In genomic region chr13:102036819-102037624, GRCm38 (mm10) we compare ENCODE assay signal across 27 mouse cellular contexts.
DNase-seq lines count a peak whose midpoint lies in the region; ATAC-seq and TF ChIP-seq lines count a peak whose summit lies in the region.
"Had no signal": no experiment of that assay in that cellular context is flagged by ENCODE, and none has a peak within 500 bp of the region (broad histone marks: within the 10 kb centered on the region; RNA-seq: fewer than 3 reads in every experiment).

No protein-coding gene starts in this region.

- TF ChIP-seq POLR2A in heart, adult 2 months (IDR thresholded peaks at IDR 0.05; ENCODE audit: insufficient read depth, low read depth, low read length), result no peak

- H3K9me3 ChIP-seq in heart, embryonic 10.5 days, result no peaks in the 10 kb centered on the region
- no peaks in the 10 kb centered on the region for H3K9me3 ChIP-seq in intestine, embryonic 15.5 days
- H3K9me3 ChIP-seq: heart, embryonic 13.5 days; limb, embryonic 12.5 days; liver, embryonic 15.5 days; midbrain, embryonic 12.5 days; neural tube, embryonic 13.5 days had no signal

- no peaks in the 10 kb centered on the region for H3K27me3 ChIP-seq in heart, adult 2 months (ENCODE audit: control insufficient read depth, insufficient read depth, low read length)
- H3K27me3 ChIP-seq in heart, embryonic 10.5 days (ENCODE audit: insufficient read depth, poor library complexity, severe bottlenecking), result no peaks in the 10 kb centered on the region
- no peaks in the 10 kb centered on the region for H3K27me3 ChIP-seq in intestine, embryonic 15.5 days (replicated peaks)
- H3K27me3 ChIP-seq: heart, embryonic 13.5 days; limb, embryonic 12.5 days; liver, embryonic 15.5 days; midbrain, embryonic 12.5 days; neural tube, embryonic 13.5 days; Patski had no signal

- H3K4me2 ChIP-seq in intestine, embryonic 15.5 days (replicated peaks), result no peak overlapping the region
- H3K4me2 ChIP-seq: heart, embryonic 13.5 days; limb, embryonic 12.5 days; liver, embryonic 15.5 days; lung, embryonic 14.5 days; midbrain, embryonic 12.5 days; neural tube, embryonic 13.5 days had no signal

- intact Hi-C loops in heart, adult 2 months (cut with DNase I), result loop anchor here (5.0 kb wide), 1 partner anchor 40 kb away; no protein-coding TSS in a partner anchor

- H3K36me3 ChIP-seq in heart, adult 2 months (ENCODE audit: control insufficient read depth, insufficient read depth, low read length), result peaks cover 4% of the 10 kb centered on the region; the same call in 1 of the 2 replicates
- no peaks in the 10 kb centered on the region for H3K36me3 ChIP-seq in heart, embryonic 10.5 days
- no peaks in the 10 kb centered on the region for H3K36me3 ChIP-seq in intestine, embryonic 15.5 days
- H3K36me3 ChIP-seq: heart, embryonic 13.5 days; limb, embryonic 12.5 days; liver, embryonic 15.5 days; midbrain, embryonic 12.5 days; neural tube, embryonic 13.5 days had no signal

- no peak overlapping the region for H3K4me3 ChIP-seq in heart, adult 2 months
- H3K4me3 ChIP-seq in heart, embryonic 10.5 days, result no peak overlapping the region
- no peak overlapping the region for H3K4me3 ChIP-seq in intestine, embryonic 15.5 days (replicated peaks)
- H3K4me3 ChIP-seq: erythroblast, embryonic 14.5 days; heart, embryonic 13.5 days; limb, embryonic 12.5 days; liver, embryonic 15.5 days; midbrain, embryonic 12.5 days; myocyte; neural tube, embryonic 13.5 days had no signal

- H3K79me2 ChIP-seq in heart, adult 2 months (replicated peaks; ENCODE audit: control insufficient read depth, insufficient read depth, low read length), result no peaks in the 10 kb centered on the region

- TF ChIP-seq EP300 in heart, adult 2 months (IDR thresholded peaks at IDR 0.05; ENCODE audit: insufficient read depth, low read depth, low read length), result no peak

- peak; percentile 88 for ATAC-seq in intestine, embryonic 15.5 days
- ATAC-seq: forebrain, postnatal 0 days; hindbrain, embryonic 16.5 days; Patski had no signal

- peaks cover 2% of the 10 kb centered on the region; the same call in 1 of the 2 replicates for H3K4me1 ChIP-seq in heart, adult 2 months (ENCODE audit: control insufficient read depth, insufficient read depth, low read length)
- no peaks in the 10 kb centered on the region for H3K4me1 ChIP-seq in heart, embryonic 10.5 days
- 0 out of 2 replicates have a peak, but pooled peaks cover 5% of the 10 kb centered on the region for H3K4me1 ChIP-seq in intestine, embryonic 15.5 days (replicated peaks)
- H3K4me1 ChIP-seq: limb, embryonic 12.5 days; liver, embryonic 15.5 days; midbrain, embryonic 12.5 days; neural tube, embryonic 13.5 days had no signal

- peak overlapping the region; percentile 84 for H3K27ac ChIP-seq in heart, adult 2 months
- H3K27ac ChIP-seq in heart, embryonic 10.5 days, result no peak overlapping the region
- no peak overlapping the region for H3K27ac ChIP-seq in intestine, embryonic 15.5 days
- H3K27ac ChIP-seq: heart, embryonic 13.5 days; limb, embryonic 12.5 days; liver, embryonic 15.5 days; midbrain, embryonic 12.5 days; neural tube, embryonic 13.5 days had no signal

- H3K9ac ChIP-seq in heart, adult 2 months (ENCODE audit: low read depth, low read length), result no peak overlapping the region
- H3K9ac ChIP-seq in intestine, embryonic 15.5 days, result no peak overlapping the region
- H3K9ac ChIP-seq: forebrain, postnatal 0 days; heart, embryonic 13.5 days; limb, embryonic 12.5 days; liver, embryonic 15.5 days; lung, embryonic 14.5 days; midbrain, embryonic 12.5 days; neural tube, embryonic 13.5 days had no signal

- 66% methylated on average over 7 of the region's 7 CpGs for WGBS in heart, adult 2 months
- 78% methylated on average over 7 of the region's 7 CpGs for WGBS in heart, embryonic 10.5 days
- WGBS in intestine, embryonic 15.5 days, result 60% methylated on average over 7 of the region's 7 CpGs

- TF ChIP-seq CTCF in heart, adult 2 months (IDR thresholded peaks at IDR 0.05), result no peak

- DNase-seq in heart, adult 2 months, result no peak
- DNase-seq in heart, embryonic 10.5 days (ENCODE audit: low spot score), result no peak
- peak; percentile 55 for DNase-seq in retina, postnatal 1 day
- no peak for DNase-seq in retina, embryonic 14.5 days (ENCODE audit: low spot score)
- DNase-seq in natural killer cell, adult 2 months (ENCODE audit: low spot score in 2 of 2), result peak; percentile 8 to 42
- no peak for DNase-seq in layer of hippocampus, postnatal 10 days (ENCODE audit: low spot score in 2 of 2)
- DNase-seq in MN1 (ENCODE audit: low spot score), result no peak
- DNase-seq: adrenal gland, postnatal 10 days; cerebellum, adult 18-20 months; cerebellum, postnatal 14 days; forebrain, postnatal 0 days; gastrocnemius, postnatal 14 days; kidney, postnatal 10 days; lung, embryonic 14.5 days; lung, postnatal 14 days; spleen, adult 18-20 months; thymus, postnatal 4 days had no signal

Comparison
In these comparisons a context has a peak if more than half of its experiments do, and no peak if none do; other contexts are left out.
1. DNase-seq: peak in retina, postnatal 1 day (single experiment) and natural killer cell, adult 2 months (2 of 2); none in heart, adult 2 months (0 of 2), heart, embryonic 10.5 days (single experiment), retina, embryonic 14.5 days (single experiment), layer of hippocampus, postnatal 10 days (0 of 2) and MN1 (single experiment).